In the genomic region with DNA sequence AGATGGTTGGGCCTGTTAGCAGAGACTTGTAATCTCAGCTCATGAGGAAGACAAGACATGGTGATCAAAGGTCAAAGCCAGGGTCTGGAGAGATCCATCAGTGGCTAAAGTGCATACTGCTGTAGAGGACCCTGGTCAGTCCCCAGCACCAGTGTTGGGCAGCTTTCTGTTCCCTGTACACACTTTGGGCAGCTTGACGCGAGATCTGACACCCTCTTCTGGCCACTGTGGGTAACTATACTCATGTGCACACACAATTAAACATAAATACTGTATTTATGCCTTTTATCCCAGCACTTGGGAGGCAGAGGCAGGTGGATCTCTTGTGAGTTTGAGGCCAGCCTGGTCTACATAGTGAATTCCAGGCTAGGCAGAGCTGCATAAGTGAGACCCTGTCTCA, we compare ENCODE assay signal across 27 mouse cellular contexts. TPM values are rescaled to one million over a fixed set of nuclear protein-coding genes. Genes with fewer than 3 reads are reported as not detected.
DNase-seq lines count a peak whose midpoint lies in the region; ATAC-seq and TF ChIP-seq lines count a peak whose summit lies in the region.
"Had no signal": no experiment of that assay in that cellular context is flagged by ENCODE, and none has a peak within 500 bp of the region (broad histone marks: within the 10 kb centered on the region; RNA-seq: fewer than 3 reads in every experiment).

No protein-coding gene starts in this region.

- no peak for TF ChIP-seq EP300 in liver, postnatal 0 days (IDR thresholded peaks at IDR 0.05; ENCODE audit: low read depth)
- TF ChIP-seq EP300 in MEL (IDR thresholded peaks at IDR 0.05; ENCODE audit: low read depth in 1 of 2, low read length in 2 of 2): no peak

- H3K4me2 ChIP-seq in heart, embryonic 11.5 days: no peak overlapping the region
- no peak overlapping the region for H3K4me2 ChIP-seq in liver, postnatal 0 days (ENCODE audit: low read depth, low read length)
- H3K4me2 ChIP-seq: embryonic facial prominence, embryonic 12.5 days had no signal

- no peak; the same call in 1 of the 2 replicates for TF ChIP-seq RAD21 in MEL (IDR thresholded peaks at IDR 0.05; ENCODE audit: low read depth, low read length)

- no peak for TF ChIP-seq POLR2A in MEL (IDR thresholded peaks at IDR 0.05; ENCODE audit: control insufficient read depth in 1 of 2, insufficient read depth in 1 of 2, low read depth in 1 of 2, low read length in 2 of 2, poor library complexity in 1 of 2)

- ATAC-seq in heart, embryonic 11.5 days (replicated peaks; ENCODE audit: insufficient number of reproducible peaks, low FRiP score, low TSS enrichment): no peak
- no peak for ATAC-seq in liver, postnatal 0 days
- ATAC-seq: activated CD4-positive, CD25-positive, alpha-beta regulatory T cell, adult 4 months; forebrain, embryonic 14.5 days; forebrain, embryonic 16.5 days had no signal

- H3K27ac ChIP-seq in heart, embryonic 11.5 days (ENCODE audit: low read depth, low read length): no peak overlapping the region
- H3K27ac ChIP-seq in liver, postnatal 0 days (ENCODE audit: low read depth): no peak overlapping the region
- no peak overlapping the region for H3K27ac ChIP-seq in MEL (ENCODE audit: control insufficient read depth, low read depth, low read length)
- H3K27ac ChIP-seq: embryonic facial prominence, embryonic 10.5 days; embryonic facial prominence, embryonic 12.5 days had no signal

- H3K9me3 ChIP-seq in heart, embryonic 11.5 days (replicated peaks; ENCODE audit: control insufficient read depth, low read length): no peaks in the 10 kb centered on the region
- H3K9me3 ChIP-seq in liver, postnatal 0 days (ENCODE audit: low read length): no peaks in the 10 kb centered on the region
- no peaks in the 10 kb centered on the region for H3K9me3 ChIP-seq in E14TG2a.4 (ENCODE audit: low read length)
- no peaks in the 10 kb centered on the region for H3K9me3 ChIP-seq in MEL (replicated peaks; ENCODE audit: insufficient read depth, low read length)
- H3K9me3 ChIP-seq: embryonic facial prominence, embryonic 10.5 days; embryonic facial prominence, embryonic 12.5 days; G1E had no signal

- no peaks in the 10 kb centered on the region for H3K27me3 ChIP-seq in heart, embryonic 11.5 days (ENCODE audit: control insufficient read depth, insufficient read depth, low read length)
- H3K27me3 ChIP-seq in liver, postnatal 0 days (ENCODE audit: insufficient read depth, low read length): no peaks in the 10 kb centered on the region
- H3K27me3 ChIP-seq in E14TG2a.4 (ENCODE audit: insufficient read depth, low read length) (no peaks in the 10 kb centered on the region), MEL (ENCODE audit: control insufficient read depth in 1 of 2, insufficient read depth in 2 of 2, low read length in 2 of 2) (no peaks in the 10 kb centered on the region)
- H3K27me3 ChIP-seq: embryonic facial prominence, embryonic 12.5 days had no signal

- H3K4me1 ChIP-seq in heart, embryonic 11.5 days (ENCODE audit: control insufficient read depth, insufficient read depth, low read length): no peaks in the 10 kb centered on the region
- no peaks in the 10 kb centered on the region for H3K4me1 ChIP-seq in liver, postnatal 0 days (ENCODE audit: insufficient read depth)
- H3K4me1 ChIP-seq in E14TG2a.4 (replicated peaks; ENCODE audit: low read depth, low read length) (no peaks in the 10 kb centered on the region), MEL (ENCODE audit: control insufficient read depth in 1 of 2, insufficient read depth in 2 of 2, low read length in 2 of 2) (no peaks in the 10 kb centered on the region)
- H3K4me1 ChIP-seq: embryonic facial prominence, embryonic 10.5 days; embryonic facial prominence, embryonic 12.5 days had no signal

- H3K9ac ChIP-seq in heart, embryonic 11.5 days (ENCODE audit: low read depth, low read length): no peak overlapping the region
- H3K9ac ChIP-seq in liver, postnatal 0 days (replicated peaks): no peak overlapping the region
- no peak overlapping the region for H3K9ac ChIP-seq in MEL (ENCODE audit: control insufficient read depth, low read depth, low read length, poor library complexity, severe bottlenecking)
- H3K9ac ChIP-seq: embryonic facial prominence, embryonic 12.5 days had no signal

- peaks cover 34% of the 10 kb centered on the region for H3K36me3 ChIP-seq in heart, embryonic 11.5 days (ENCODE audit: control insufficient read depth, insufficient read depth, low read length)
- peaks cover 75% of the 10 kb centered on the region for H3K36me3 ChIP-seq in liver, postnatal 0 days (replicated peaks; ENCODE audit: insufficient read depth, low read length)
- peaks cover 98% of the 10 kb centered on the region for H3K36me3 ChIP-seq in E14TG2a.4 (ENCODE audit: insufficient read depth, low read length)
- H3K36me3 ChIP-seq in MEL (ENCODE audit: control insufficient read depth in 1 of 2, insufficient read depth in 2 of 2, low read length in 2 of 2): no peaks in the 10 kb centered on the region

- H3K4me3 ChIP-seq in heart, embryonic 11.5 days (ENCODE audit: low read depth, low read length): no peak overlapping the region
- H3K4me3 ChIP-seq in liver, postnatal 0 days (ENCODE audit: low read depth, low read length): no peak overlapping the region
- H3K4me3 ChIP-seq in E14TG2a.4 (replicated peaks; ENCODE audit: low read length) (no peak overlapping the region), MEL (ENCODE audit: control insufficient read depth in 1 of 2, insufficient read depth in 1 of 2, low read depth in 2 of 2, low read length in 2 of 2) (no peak overlapping the region)
- H3K4me3 ChIP-seq: embryonic facial prominence, embryonic 10.5 days; embryonic facial prominence, embryonic 12.5 days had no signal

- peak; percentile 28; the same call in 1 of the 2 replicates for TF ChIP-seq CTCF in liver, postnatal 0 days (IDR thresholded peaks at IDR 0.05; ENCODE audit: low read depth)
- TF ChIP-seq CTCF in E14TG2a.4 (conservative IDR thresholded peaks at IDR 0.05; ENCODE audit: low read length) (peak; percentile 18), MEL (IDR thresholded peaks at IDR 0.05 in 2 of 3, conservative IDR thresholded peaks at IDR 0.05 in 1 of 3; ENCODE audit: control insufficient read depth in 1 of 3, insufficient read depth in 1 of 3, low read depth in 2 of 3, low read length in 3 of 3, poor library complexity in 1 of 3, severe bottlenecking in 1 of 3) (peak in 1 of 3 experiments; percentile 6; a peak in 2 of 6 replicates)

- 93% methylated on average over 2 of the region's 2 CpGs for WGBS in heart, embryonic 11.5 days (ENCODE audit: insufficient replicate concordance)
- 98% methylated on average over 2 of the region's 2 CpGs for WGBS in liver, postnatal 0 days (ENCODE audit: insufficient replicate concordance)

- peak; percentile 74 for DNase-seq in heart, adult 11 months
- no peak for DNase-seq in liver, postnatal 0 days
- no peak for DNase-seq in liver
- DNase-seq in MEL (ENCODE audit: low read depth, low spot score): peak; percentile 34
- no peak for DNase-seq in kidney, adult 9 months
- DNase-seq in left cerebral cortex, adult 11 months (ENCODE audit: low spot score): no peak
- DNase-seq: adrenal gland, adult 8-10 months; adrenal gland, postnatal 14 days; adrenal gland, postnatal 36 days; cerebellum, adult 11-12 months; cerebellum, adult 2 months; cerebellum, adult 9-10 months; cerebellum, postnatal 10 days; cerebellum, postnatal 25 days had no signal

- no peaks in the 10 kb centered on the region for H3K79me2 ChIP-seq in MEL (ENCODE audit: control insufficient read depth, insufficient read depth, low read length, poor library complexity)

TF ChIP-seq in MEL, 35 proteins besides CTCF, POLR2A, EP300 and RAD21:
- no peak for TF ChIP-seq RCOR1 (IDR thresholded peaks at IDR 0.05; ENCODE audit: low read depth, low read length)
- TF ChIP-seq ZC3H11A (IDR thresholded peaks at IDR 0.05; ENCODE audit: low read depth, low read length): no peak
- TF ChIP-seq GABPA (IDR thresholded peaks at IDR 0.05; ENCODE audit: low read depth, low read length): no peak
- TF ChIP-seq SMC3 (IDR thresholded peaks at IDR 0.05; ENCODE audit: low read depth, low read length): peak; percentile 17; the same call in 1 of the 2 replicates
TF ChIP-seq in MEL: peak in this region for 1.

RNA-seq across cellular contexts. Expression of a gene that starts 15.0 kb away (rescaled TPM):
- polyA plus RNA-seq in heart, embryonic 11.5 days (2014; fragmentation: Nextera tagmentation; extraction: Ambion mirVana): not detected in 2 replicates
- polyA plus RNA-seq in liver, postnatal 0 days (2015; fragmentation: Nextera tagmentation; extraction: Ambion mirVana): 0.61 and 28.3 TPM in 2 replicates
- total RNA-seq in MEL (2012; rRNA removed): not detected in 2 replicates
- polyA plus RNA-seq in MEL (2012; ENCODE audit: insufficient read depth in 1 of 2, insufficient read length in 2 of 2, low read depth in 1 of 2, low replicate concordance in 2 of 2, missing spikeins in 1 of 2): not detected
- total RNA-seq: adrenal gland, adult 18-20 months; adrenal gland, adult 8-10 months; adrenal gland, postnatal 36 days; G1E had no signal
- polyA plus RNA-seq: C2C12; embryonic facial prominence, embryonic 10.5 days; embryonic facial prominence, embryonic 12.5 days; embryonic facial prominence, embryonic 14.5 days; forebrain, embryonic 11.5 days; forebrain, embryonic 14.5 days; forebrain, embryonic 16.5 days; G1E had no signal

RNA-seq across cellular contexts. Expression of a gene that starts 17.6 kb away (rescaled TPM):
- 15.4 and 17.5 TPM in 2 replicates for polyA plus RNA-seq in heart, embryonic 11.5 days (2014; fragmentation: Nextera tagmentation; extraction: Ambion mirVana)
- polyA plus RNA-seq in liver, postnatal 0 days (2015; fragmentation: Nextera tagmentation; extraction: Ambion mirVana): 6.3 and 7.4 TPM in 2 replicates
- 2.8 and 3.8 TPM in 2 replicates for total RNA-seq in MEL (2012; rRNA removed)
- 1 to 10 TPM in 1 of 2 experiments, not detected in 1; 6.4 TPM for polyA plus RNA-seq in MEL (2012; ENCODE audit: insufficient read depth in 1 of 2, insufficient read length in 2 of 2, low read depth in 1 of 2, low replicate concordance in 2 of 2, missing spikeins in 1 of 2)

RNA-seq across cellular contexts. Expression of a gene that starts 20.2 kb away (rescaled TPM):
- polyA plus RNA-seq in heart, embryonic 11.5 days (2014; fragmentation: Nextera tagmentation; extraction: Ambion mirVana): 3.2 and 4.3 TPM in 2 replicates
- 2.7 TPM in 2 replicates for polyA plus RNA-seq in liver, postnatal 0 days (2015; fragmentation: Nextera tagmentation; extraction: Ambion mirVana)
- total RNA-seq in MEL (2012; rRNA removed): 3.2 and 3.4 TPM in 2 replicates
- 1 to 10 TPM in 1 of 2 experiments, not detected in 1; 6.8 TPM for polyA plus RNA-seq in MEL (2012; ENCODE audit: insufficient read depth in 1 of 2, insufficient read length in 2 of 2, low read depth in 1 of 2, low replicate concordance in 2 of 2, missing spikeins in 1 of 2)

RNA-seq across cellular contexts. Expression of a gene that starts 35.2 kb away (rescaled TPM):
- polyA plus RNA-seq in heart, embryonic 11.5 days (2014; fragmentation: Nextera tagmentation; extraction: Ambion mirVana): not detected in 2 replicates
- not detected in 2 replicates for polyA plus RNA-seq in liver, postnatal 0 days (2015; fragmentation: Nextera tagmentation; extraction: Ambion mirVana)
- total RNA-seq in MEL (2012; rRNA removed): not detected in 2 replicates
- polyA plus RNA-seq in MEL (2012; ENCODE audit: insufficient read depth in 1 of 2, insufficient read length in 2 of 2, low read depth in 1 of 2, low replicate concordance in 2 of 2, missing spikeins in 1 of 2): not detected
- total RNA-seq: adrenal gland, adult 18-20 months; adrenal gland, adult 8-10 months; adrenal gland, postnatal 14 days; adrenal gland, postnatal 36 days; G1E had no signal
- polyA plus RNA-seq: activated CD4-positive, CD25-positive, alpha-beta regulatory T cell, adult 4 months; C2C12; cerebellum, adult 2 months; cortical plate, adult 2 months; embryonic facial prominence, embryonic 10.5 days; embryonic facial prominence, embryonic 12.5 days; embryonic facial prominence, embryonic 14.5 days; forebrain, embryonic 11.5 days; forebrain, embryonic 14.5 days; forebrain, embryonic 16.5 days; G1E had no signal

Comparison
In these comparisons a context has a peak if more than half of its experiments do, and no peak if none do; other contexts are left out.
1. DNase-seq: peak in heart, adult 11 months (single experiment) and MEL (single experiment); none in liver, postnatal 0 days (single experiment), liver (single experiment), kidney, adult 9 months (single experiment) and left cerebral cortex, adult 11 months (single experiment).